Mouse (Mus musculus): ENCODE measurements at regions not wholly inside any gene's neighbourhood (a gene's known extent, or its start where the extent isn't known, plus 50 kb on each side); places are given as distances from the start of the nearest gene placed in this dataset.

GRCm38 (mm10) chr10:34856494-34857146 lies 373.4 kb downstream of the Frk start:
- Histone ChIP-seq H3K36me3 (no peaks in the 10 kb centered on the region), H3K27ac (replicated peaks) (no peak overlapping the region), H3K4me2 (no peak overlapping the region), H3K9ac (no peak overlapping the region), H3K4me1 (no peaks in the 10 kb centered on the region), H3K27me3 (replicated peaks) (no peaks in the 10 kb centered on the region), H3K4me3 (no peak overlapping the region), H3K9me3 (no peaks in the 10 kb centered on the region)
- WGBS = 71% methylated on average over 1 of the region's 1 CpGs
- ATAC-seq (ENCODE audit: extremely low read depth, insufficient number of reproducible peaks, low FRiP score, low TSS enrichment) = no peak

- Histone ChIP-seq H3K9ac (no peak overlapping the region), H3K36me3 (no peaks in the 10 kb centered on the region), H3K4me1 (no peaks in the 10 kb centered on the region), H3K4me3 (no peak overlapping the region), H3K27ac (replicated peaks) (no peak overlapping the region), H3K4me2 (no peak overlapping the region), H3K9me3 (0 out of 2 replicates have a peak, but pooled peaks cover 4% of the 10 kb centered on the region), H3K27me3 (replicated peaks) (no peaks in the 10 kb centered on the region)
- no peak for ATAC-seq (ENCODE audit: extremely low read depth, insufficient number of reproducible peaks, low FRiP score, low TSS enrichment)
- WGBS = 45% methylated on average over 1 of the region's 1 CpGs
Measured at GRCm38 (mm10) chr10:34862693-34863092, 379.5 kb downstream of the Frk start.

DNA sequence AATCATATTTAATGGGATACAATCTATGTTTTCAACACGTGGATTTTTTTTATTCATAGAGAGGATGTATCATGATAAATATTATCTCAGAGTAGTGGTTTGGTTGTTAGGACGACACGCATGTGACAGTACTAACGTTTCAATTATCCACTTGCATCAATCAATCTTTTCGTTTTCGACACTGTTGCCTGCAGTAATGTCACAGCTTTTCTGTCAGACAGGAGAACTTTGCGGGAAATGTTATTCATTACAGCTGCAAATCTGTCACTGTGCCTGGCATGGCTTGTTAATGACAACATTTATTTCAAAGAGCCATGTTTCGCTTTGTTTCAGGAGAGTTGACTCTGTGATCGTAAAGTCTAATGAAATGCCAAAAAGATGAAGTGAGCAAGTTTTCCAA lies 388.7 kb downstream of the Frk start:
- H3K27ac ChIP-seq (replicated peaks) = no peak overlapping the region
- no peaks in the 10 kb centered on the region for H3K36me3 ChIP-seq
- no peaks in the 10 kb centered on the region for H3K27me3 ChIP-seq (replicated peaks)
- no peak for ATAC-seq (ENCODE audit: extremely low read depth, insufficient number of reproducible peaks, low FRiP score, low TSS enrichment)
- no peak overlapping the region for H3K4me2 ChIP-seq
- no peaks in the 10 kb centered on the region for H3K4me1 ChIP-seq
- 74% methylated on average over 9 of the region's 9 CpGs for WGBS
- no peak overlapping the region for H3K4me3 ChIP-seq
- H3K9ac ChIP-seq = no peak overlapping the region
- H3K9me3 ChIP-seq = no peaks in the 10 kb centered on the region

DNA sequence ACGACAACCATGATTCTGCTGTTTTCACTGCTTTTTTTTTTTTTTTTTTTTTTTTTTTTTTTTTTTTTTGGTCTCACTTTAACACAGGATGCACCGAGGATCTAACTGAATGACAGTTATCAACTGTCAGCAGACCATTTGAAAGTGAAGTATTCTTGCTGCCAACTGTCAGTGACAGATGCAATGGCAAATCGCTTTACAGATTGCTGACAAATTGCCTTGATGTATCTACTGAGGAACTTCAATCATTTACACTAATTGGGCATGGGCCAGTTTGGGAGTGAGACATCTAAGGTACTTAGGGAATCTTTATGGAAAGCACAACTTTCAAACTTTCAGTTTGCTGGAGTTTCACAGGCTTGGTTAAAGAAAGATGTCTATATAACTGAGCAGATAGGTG lies 395.3 kb downstream of the Frk start:
- WGBS = 61% methylated on average over 3 of the region's 3 CpGs
- H3K4me1 ChIP-seq = no peaks in the 10 kb centered on the region
- no peak for ATAC-seq (ENCODE audit: extremely low read depth, insufficient number of reproducible peaks, low FRiP score, low TSS enrichment)
- no peak overlapping the region for H3K4me2 ChIP-seq
- H3K9ac ChIP-seq = no peak overlapping the region
- no peaks in the 10 kb centered on the region for H3K9me3 ChIP-seq
- H3K27me3 ChIP-seq (replicated peaks) = no peaks in the 10 kb centered on the region
- H3K4me3 ChIP-seq = no peak overlapping the region
- H3K36me3 ChIP-seq = no peaks in the 10 kb centered on the region
- H3K27ac ChIP-seq (replicated peaks) = no peak overlapping the region

- Histone ChIP-seq H3K4me2 (no peak overlapping the region), H3K27ac (replicated peaks) (no peak overlapping the region), H3K36me3 (no peaks in the 10 kb centered on the region), H3K4me1 (no peaks in the 10 kb centered on the region), H3K9ac (no peak overlapping the region), H3K27me3 (replicated peaks) (no peaks in the 10 kb centered on the region), H3K9me3 (no peaks in the 10 kb centered on the region), H3K4me3 (no peak overlapping the region)
- ATAC-seq (ENCODE audit: extremely low read depth, insufficient number of reproducible peaks, low FRiP score, low TSS enrichment) = no peak
- 62% methylated on average over 1 of the region's 1 CpGs for WGBS
Measured at GRCm38 (mm10) chr10:34887601-34888000, 404.4 kb downstream of the Frk start.

- H3K4me3 ChIP-seq = no peak overlapping the region
- H3K27ac ChIP-seq (replicated peaks) = no peak overlapping the region
- 0 out of 2 replicates have a peak, but pooled peaks cover 5% of the 10 kb centered on the region for H3K9me3 ChIP-seq
- 75% methylated on average over 5 of the region's 5 CpGs for WGBS
- ATAC-seq (ENCODE audit: extremely low read depth, insufficient number of reproducible peaks, low FRiP score, low TSS enrichment) = no peak
- no peaks in the 10 kb centered on the region for H3K4me1 ChIP-seq
- H3K4me2 ChIP-seq = no peak overlapping the region
- no peaks in the 10 kb centered on the region for H3K27me3 ChIP-seq (replicated peaks)
- no peaks in the 10 kb centered on the region for H3K36me3 ChIP-seq
- no peak overlapping the region for H3K9ac ChIP-seq
Measured at GRCm38 (mm10) chr10:34904274-34904673, 421.1 kb downstream of the Frk start.

DNA sequence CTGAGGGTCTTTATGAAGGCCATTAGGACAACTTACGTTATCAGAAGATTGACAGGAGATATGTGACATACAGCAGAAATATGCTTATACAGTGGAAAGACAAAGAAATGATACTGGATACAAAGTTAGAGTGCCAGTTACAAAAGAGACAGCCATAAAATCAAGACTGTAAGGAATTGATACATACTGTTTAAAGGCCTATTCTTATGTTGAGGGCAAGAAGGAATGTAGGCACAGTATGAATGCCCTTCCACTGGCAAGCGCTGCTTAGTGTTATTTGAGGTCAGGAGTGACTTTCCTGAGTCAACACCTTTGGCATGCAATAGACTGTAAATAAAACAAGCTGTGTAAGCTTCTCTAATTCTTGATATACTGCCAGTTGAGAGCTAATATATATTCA lies 421.5 kb downstream of the Frk start:
- no peaks in the 10 kb centered on the region for H3K27me3 ChIP-seq (replicated peaks)
- ATAC-seq (ENCODE audit: extremely low read depth, insufficient number of reproducible peaks, low FRiP score, low TSS enrichment) = no peak
- H3K27ac ChIP-seq (replicated peaks) = no peak overlapping the region
- no peaks in the 10 kb centered on the region for H3K4me1 ChIP-seq
- H3K9me3 ChIP-seq = 0 out of 2 replicates have a peak, but pooled peaks cover 3% of the 10 kb centered on the region
- H3K9ac ChIP-seq = no peak overlapping the region
- H3K36me3 ChIP-seq = no peaks in the 10 kb centered on the region
- H3K4me3 ChIP-seq = no peak overlapping the region
- H3K4me2 ChIP-seq = no peak overlapping the region
- 56% methylated on average over 2 of the region's 2 CpGs for WGBS

- no peaks in the 10 kb centered on the region for H3K27me3 ChIP-seq (replicated peaks)
- H3K4me3 ChIP-seq = no peak overlapping the region
- no peak for ATAC-seq (ENCODE audit: extremely low read depth, insufficient number of reproducible peaks, low FRiP score, low TSS enrichment)
- 53% methylated on average over 2 of the region's 2 CpGs for WGBS
- H3K36me3 ChIP-seq = no peaks in the 10 kb centered on the region
- H3K9me3 ChIP-seq = no peaks in the 10 kb centered on the region
- peak overlapping the region; percentile 80 for H3K27ac ChIP-seq (replicated peaks)
- 0 out of 2 replicates have a peak, but pooled peaks cover 5% of the 10 kb centered on the region for H3K4me1 ChIP-seq
- H3K4me2 ChIP-seq = peak overlapping the region; percentile 24; the same call in 1 of the 2 replicates
- no peak overlapping the region for H3K9ac ChIP-seq
Measured at GRCm38 (mm10) chr10:34912153-34912723, 429.0 kb downstream of the Frk start.
